ENCODE assay signal across 24 mouse cellular contexts in genomic region chr6:117479376-117479775, GRCm38 (mm10).
DNase-seq lines count a peak whose midpoint lies in the region; ATAC-seq and TF ChIP-seq lines count a peak whose summit lies in the region.
"Had no signal": no experiment of that assay in that cellular context is flagged by ENCODE, and none has a peak within 500 bp of the region (broad histone marks: within the 10 kb centered on the region; RNA-seq: fewer than 3 reads in every experiment).

No protein-coding gene starts in this region.

- H3K9ac ChIP-seq in hindbrain, embryonic 13.5 days, result no peak overlapping the region
- no peak overlapping the region for H3K9ac ChIP-seq in hindbrain, postnatal 0 days (replicated peaks; ENCODE audit: low read length)
- no peak overlapping the region for H3K9ac ChIP-seq in limb, embryonic 11.5 days (ENCODE audit: low read length)
- H3K9ac ChIP-seq: heart, embryonic 12.5 days had no signal

- peaks cover 12% of the 10 kb centered on the region for H3K4me1 ChIP-seq in hindbrain, embryonic 13.5 days (replicated peaks)
- H3K4me1 ChIP-seq in hindbrain, postnatal 0 days (ENCODE audit: insufficient read depth, low read length), result no peaks in the 10 kb centered on the region
- peaks cover 17% of the 10 kb centered on the region for H3K4me1 ChIP-seq in embryonic facial prominence, embryonic 10.5 days
- peaks cover 6% of the 10 kb centered on the region; the same call in 1 of the 2 replicates for H3K4me1 ChIP-seq in limb, embryonic 11.5 days (ENCODE audit: control insufficient read depth, insufficient read depth, low read length)

- peak overlapping the region; percentile 15; the same call in 1 of the 2 replicates for H3K27ac ChIP-seq in hindbrain, embryonic 13.5 days
- H3K27ac ChIP-seq in hindbrain, postnatal 0 days, result no peak overlapping the region
- 0 out of 2 replicates have a peak overlapping the region, but pooled peaks have one; percentile 2 for H3K27ac ChIP-seq in embryonic facial prominence, embryonic 10.5 days (replicated peaks)
- H3K27ac ChIP-seq in limb, embryonic 11.5 days (replicated peaks; ENCODE audit: low read depth, low read length), result peak overlapping the region; percentile 25; the same call in 1 of the 2 replicates
- H3K27ac ChIP-seq: macrophage had no signal

- no peaks in the 10 kb centered on the region for H3K27me3 ChIP-seq in hindbrain, embryonic 13.5 days
- no peaks in the 10 kb centered on the region for H3K27me3 ChIP-seq in hindbrain, postnatal 0 days (ENCODE audit: insufficient read depth, low read length)
- no peaks in the 10 kb centered on the region for H3K27me3 ChIP-seq in embryonic facial prominence, embryonic 10.5 days (replicated peaks; ENCODE audit: low read depth, poor library complexity, severe bottlenecking)
- H3K27me3 ChIP-seq in limb, embryonic 11.5 days (ENCODE audit: control insufficient read depth, insufficient read depth, low read length), result no peaks in the 10 kb centered on the region
- H3K27me3 ChIP-seq: heart, embryonic 12.5 days had no signal

- DNase-seq in hindbrain, postnatal 0 days (ENCODE audit: low spot score), result no peak
- peak; percentile 31 for DNase-seq in brain, embryonic 14.5 days (ENCODE audit: low read depth)
- peak; percentile 27 for DNase-seq in embryonic facial prominence, embryonic 10.5 days (ENCODE audit: low spot score)
- peak; percentile 63 for DNase-seq in limb, embryonic 11.5 days (ENCODE audit: low spot score)
- no peak for DNase-seq in cerebellum, adult 9-11 months
- DNase-seq in adrenal gland, adult 18-20 months (ENCODE audit: low spot score in 2 of 2), result no peak
- DNase-seq: adrenal gland, postnatal 36 days; cerebellum, adult 18-20 months; cerebellum, postnatal 25 days; gastrocnemius, postnatal 10 days; heart, adult 11 months; heart, postnatal 10 days; kidney, adult 18-20 months; kidney, postnatal 4 days; liver; retina, postnatal 1 day had no signal

- TF ChIP-seq CTCF in hindbrain, postnatal 0 days (IDR thresholded peaks at IDR 0.05; ENCODE audit: low read depth), result no peak
- TF ChIP-seq CTCF in brain, embryonic 14.5 days (IDR thresholded peaks at IDR 0.05; ENCODE audit: borderline replicate concordance, extremely low read depth, insufficient read depth, insufficient read length), result no peak

- no peak for ATAC-seq in hindbrain, embryonic 13.5 days (ENCODE audit: low FRiP score)
- no peak for ATAC-seq in hindbrain, postnatal 0 days
- ATAC-seq in limb, embryonic 11.5 days (ENCODE audit: insufficient number of reproducible peaks, low FRiP score, low TSS enrichment, low read depth), result peak; percentile 57; the same call in 1 of the 2 replicates
- ATAC-seq in cerebellum, adult (ENCODE audit: insufficient number of reproducible peaks, low FRiP score, low TSS enrichment), result no peak
- ATAC-seq: CD4-positive, CD25-positive, alpha-beta regulatory T cell, adult 4 months; forebrain, embryonic 14.5 days; inflammation-experienced regulatory T-cells, adult 6 months had no signal

- H3K36me3 ChIP-seq in hindbrain, embryonic 13.5 days, result no peaks in the 10 kb centered on the region
- H3K36me3 ChIP-seq in hindbrain, postnatal 0 days (ENCODE audit: insufficient read depth, low read length), result no peaks in the 10 kb centered on the region
- H3K36me3 ChIP-seq in embryonic facial prominence, embryonic 10.5 days (replicated peaks), result no peaks in the 10 kb centered on the region
- H3K36me3 ChIP-seq in limb, embryonic 11.5 days (ENCODE audit: control insufficient read depth, insufficient read depth, low read length), result no peaks in the 10 kb centered on the region
- H3K36me3 ChIP-seq: heart, embryonic 12.5 days had no signal

- no peak overlapping the region for H3K4me3 ChIP-seq in hindbrain, embryonic 13.5 days
- no peak overlapping the region for H3K4me3 ChIP-seq in hindbrain, postnatal 0 days (ENCODE audit: low read length)
- no peak overlapping the region for H3K4me3 ChIP-seq in embryonic facial prominence, embryonic 10.5 days
- no peak overlapping the region for H3K4me3 ChIP-seq in limb, embryonic 11.5 days (ENCODE audit: low read depth, low read length)
- H3K4me3 ChIP-seq: heart, embryonic 12.5 days had no signal

- H3K4me2 ChIP-seq in hindbrain, embryonic 13.5 days, result no peak overlapping the region
- no peak overlapping the region for H3K4me2 ChIP-seq in hindbrain, postnatal 0 days (ENCODE audit: low read depth, low read length)
- H3K4me2 ChIP-seq in limb, embryonic 11.5 days (ENCODE audit: low read depth, severe bottlenecking), result no peak overlapping the region
- H3K4me2 ChIP-seq: heart, embryonic 12.5 days; midbrain, embryonic 11.5 days had no signal

- 51% methylated on average over 2 of the region's 2 CpGs for whole genome bisulfite sequencing in hindbrain, embryonic 13.5 days
- 45% methylated on average over 2 of the region's 2 CpGs for WGBS in hindbrain, postnatal 0 days
- 57% methylated on average over 2 of the region's 2 CpGs for WGBS in embryonic facial prominence, embryonic 10.5 days
- 12% methylated on average over 2 of the region's 2 CpGs for WGBS in limb, embryonic 11.5 days

- TF ChIP-seq POLR2A in brain, embryonic 14.5 days (IDR thresholded peaks at IDR 0.05; ENCODE audit: borderline replicate concordance, extremely low read depth, insufficient read depth, insufficient read length, poor library complexity, severe bottlenecking), result no peak

- no peaks in the 10 kb centered on the region for H3K9me3 ChIP-seq in hindbrain, embryonic 13.5 days
- H3K9me3 ChIP-seq in hindbrain, postnatal 0 days (ENCODE audit: low read length), result no peaks in the 10 kb centered on the region
- no peaks in the 10 kb centered on the region for H3K9me3 ChIP-seq in embryonic facial prominence, embryonic 10.5 days
- no peaks in the 10 kb centered on the region for H3K9me3 ChIP-seq in limb, embryonic 11.5 days (ENCODE audit: control insufficient read depth, low read length)
- H3K9me3 ChIP-seq: heart, embryonic 12.5 days had no signal

Comparison
In these comparisons a context has a peak if more than half of its experiments do, and no peak if none do; other contexts are left out.
1. DNase-seq: peak in brain, embryonic 14.5 days (single experiment), embryonic facial prominence, embryonic 10.5 days (single experiment) and limb, embryonic 11.5 days (single experiment); none in hindbrain, postnatal 0 days (single experiment), cerebellum, adult 9-11 months (single experiment) and adrenal gland, adult 18-20 months (0 of 2).